Mouse (Mus musculus) limb, embryonic 13.5 days (tissue): ENCODE measurements at regions not wholly inside any gene's neighbourhood (a gene's known extent, or its start where the extent isn't known, plus 50 kb on each side); places are given as distances from the start of the nearest gene placed in this dataset.
A peak's percentile ranks its signal among the peaks of the same experiment; 100 is the strongest.

Experiments
- ATAC-seq: fragments of 200-750 bp; cut with Nextera tagmentation; 2 replicates; pipeline ENCODE4 v1.8.0; 2017; ENCODE audit warnings: low read depth, moderate number of reproducible peaks, moderate TSS enrichment; ENCODE audit not compliant: low FRiP score
- H3K27ac ChIP-seq: fragments of 300-500 bp; sonication (generic); 2 replicates; pipeline ENCODE4 v1.5.1; 2015; ENCODE audit warnings: inconsistent platforms, mild to moderate bottlenecking, moderate library complexity
- H3K27me3 ChIP-seq: fragments of 300-500 bp; sonication (generic); 2 replicates; pipeline ENCODE4 v1.6.1; 2015; ENCODE audit warnings: mild to moderate bottlenecking, inconsistent platforms
- H3K36me3 ChIP-seq: fragments of 300-500 bp; sonication (generic); 2 replicates; pipeline ENCODE4 v1.6.1; 2015; ENCODE audit warnings: inconsistent platforms, mild to moderate bottlenecking, moderate library complexity
- H3K4me1 ChIP-seq: fragments of 300-500 bp; sonication (generic); 2 replicates; pipeline ENCODE4 v1.6.1; 2015; ENCODE audit warnings: inconsistent platforms
- H3K4me2 ChIP-seq: fragments of 300-500 bp; sonication (generic); replicated peaks from 2 replicates; pipeline ENCODE4 v1.6.1; 2015; ENCODE audit warnings: inconsistent platforms, mild to moderate bottlenecking, moderate library complexity
- H3K4me3 ChIP-seq: fragments of 300-500 bp; sonication (generic); 2 replicates; pipeline ENCODE4 v1.5.1; 2015; ENCODE audit warnings: moderate library complexity, mild to moderate bottlenecking, inconsistent platforms
- H3K9ac ChIP-seq: fragments of 300-500 bp; sonication (generic); 2 replicates; pipeline ENCODE4 v1.6.1; 2015; ENCODE audit warnings: mild to moderate bottlenecking, inconsistent platforms
- H3K9me3 ChIP-seq: fragments of 300-500 bp; sonication (generic); 2 replicates; pipeline ENCODE4 v1.6.1; 2016; ENCODE audit warnings: inconsistent platforms
- WGBS: fragments of 180-500 bp; shearing (Covaris S2); methylation state at CpG from one replicate; pipeline ENCODE4 v1.1.7; 2015; 5-methylcytosine and 5-hydroxymethylcytosine counted together

GRCm38 (mm10) chr14:46539466-46540187 is 149.2 kb upstream of the Bmp4 start:
- Histone ChIP-seq H3K4me3 (no peak overlapping the region), H3K27me3 (no peaks in the 10 kb centered on the region), H3K9me3 (peaks cover 5% of the 10 kb centered on the region), H3K36me3 (no peaks in the 10 kb centered on the region), H3K27ac (no peak overlapping the region), H3K4me1 (no peaks in the 10 kb centered on the region), H3K4me2 (no peak overlapping the region), H3K9ac (no peak overlapping the region)
- WGBS: 89% methylated on average over 6 of the region's 6 CpGs
- ATAC-seq: no peak

- Histone ChIP-seq H3K4me3 (no peak overlapping the region), H3K27me3 (no peaks in the 10 kb centered on the region), H3K9me3 (peaks cover 5% of the 10 kb centered on the region; the same call in 1 of the 2 replicates), H3K36me3 (no peaks in the 10 kb centered on the region), H3K9ac (no peak overlapping the region), H3K27ac (no peak overlapping the region), H3K4me2 (no peak overlapping the region), H3K4me1 (no peaks in the 10 kb centered on the region)
- 83% methylated on average over 10 of the region's 10 CpGs for WGBS
- no peak for ATAC-seq
Observed at GRCm38 (mm10) chr14:46536002-46536762, 145.7 kb upstream of the Bmp4 start.

- Histone ChIP-seq H3K27me3 (no peaks in the 10 kb centered on the region), H3K27ac (no peak overlapping the region), H3K36me3 (no peaks in the 10 kb centered on the region), H3K4me1 (no peaks in the 10 kb centered on the region), H3K9ac (no peak overlapping the region), H3K9me3 (no peaks in the 10 kb centered on the region), H3K4me2 (no peak overlapping the region), H3K4me3 (no peak overlapping the region)
- WGBS: 73% methylated on average over 1 of the region's 1 CpGs
- ATAC-seq: no peak
Observed at GRCm38 (mm10) chr14:46532697-46533096, 142.2 kb upstream of the Bmp4 start.

GRCm38 (mm10) chr14:46530452-46530851 is 140.0 kb upstream of the Bmp4 start:
- H3K4me3 ChIP-seq: no peak overlapping the region
- H3K4me2 ChIP-seq: no peak overlapping the region
- no peak for ATAC-seq
- H3K27ac ChIP-seq: no peak overlapping the region
- no peaks in the 10 kb centered on the region for H3K4me1 ChIP-seq
- H3K9me3 ChIP-seq: no peaks in the 10 kb centered on the region
- H3K36me3 ChIP-seq: no peaks in the 10 kb centered on the region
- 76% methylated on average over 6 of the region's 6 CpGs for WGBS
- H3K27me3 ChIP-seq: no peaks in the 10 kb centered on the region
- H3K9ac ChIP-seq: no peak overlapping the region

GRCm38 (mm10) chr14:46529086-46529715 is 138.7 kb upstream of the Bmp4 start:
- 75% methylated on average over 5 of the region's 5 CpGs for WGBS
- Histone ChIP-seq H3K4me1 (no peaks in the 10 kb centered on the region), H3K9ac (no peak overlapping the region), H3K27me3 (no peaks in the 10 kb centered on the region), H3K4me3 (no peak overlapping the region), H3K9me3 (no peaks in the 10 kb centered on the region), H3K27ac (no peak overlapping the region), H3K36me3 (no peaks in the 10 kb centered on the region), H3K4me2 (no peak overlapping the region)
- no peak for ATAC-seq

- Histone ChIP-seq H3K4me1 (0 out of 2 replicates have a peak, but pooled peaks cover 2% of the 10 kb centered on the region), H3K4me3 (no peak overlapping the region), H3K27me3 (no peaks in the 10 kb centered on the region), H3K9me3 (no peaks in the 10 kb centered on the region), H3K36me3 (no peaks in the 10 kb centered on the region), H3K27ac (no peak overlapping the region), H3K9ac (no peak overlapping the region), H3K4me2 (no peak overlapping the region)
- ATAC-seq: no peak
- WGBS: 78% methylated on average over 4 of the region's 4 CpGs
Observed at GRCm38 (mm10) chr14:46517258-46517657, 126.8 kb upstream of the Bmp4 start.

GRCm38 (mm10) chr14:46516285-46516684 is 125.8 kb upstream of the Bmp4 start:
- Histone ChIP-seq H3K27ac (no peak overlapping the region), H3K4me3 (no peak overlapping the region), H3K4me1 (0 out of 2 replicates have a peak, but pooled peaks cover 2% of the 10 kb centered on the region), H3K4me2 (no peak overlapping the region), H3K9ac (no peak overlapping the region), H3K9me3 (no peaks in the 10 kb centered on the region), H3K36me3 (no peaks in the 10 kb centered on the region), H3K27me3 (no peaks in the 10 kb centered on the region)
- 87% methylated on average over 3 of the region's 3 CpGs for WGBS
- ATAC-seq: no peak

- no peak for ATAC-seq
- 71% methylated on average over 4 of the region's 4 CpGs for whole genome bisulfite sequencing
Observed at GRCm38 (mm10) chr14:46514262-46514932, 123.9 kb upstream of the Bmp4 start.

GRCm38 (mm10) chr14:46512118-46512517 is 121.6 kb upstream of the Bmp4 start:
- no peak overlapping the region for H3K9ac ChIP-seq
- H3K9me3 ChIP-seq: no peaks in the 10 kb centered on the region
- no peak for ATAC-seq
- H3K4me3 ChIP-seq: no peak overlapping the region
- H3K27me3 ChIP-seq: no peaks in the 10 kb centered on the region
- no peaks in the 10 kb centered on the region for H3K36me3 ChIP-seq
- no peaks in the 10 kb centered on the region for H3K4me1 ChIP-seq
- H3K27ac ChIP-seq: no peak overlapping the region
- H3K4me2 ChIP-seq: no peak overlapping the region
- 95% methylated on average over 1 of the region's 1 CpGs for WGBS

More at GRCm38 (mm10) chr14:46514262-46514932, 123.9 kb upstream of the Bmp4 start:
- H3K9me3 ChIP-seq: no peaks in the 10 kb centered on the region
- H3K4me2 ChIP-seq: no peak overlapping the region
- no peaks in the 10 kb centered on the region for H3K27me3 ChIP-seq
- H3K9ac ChIP-seq: no peak overlapping the region
- H3K4me3 ChIP-seq: no peak overlapping the region
- 0 out of 2 replicates have a peak, but pooled peaks cover 2% of the 10 kb centered on the region for H3K4me1 ChIP-seq
- no peaks in the 10 kb centered on the region for H3K36me3 ChIP-seq
- no peak overlapping the region for H3K27ac ChIP-seq

- Histone ChIP-seq H3K4me3 (no peak overlapping the region), H3K4me2 (no peak overlapping the region), H3K9me3 (no peaks in the 10 kb centered on the region), H3K4me1 (no peaks in the 10 kb centered on the region), H3K27ac (no peak overlapping the region), H3K9ac (no peak overlapping the region), H3K36me3 (no peaks in the 10 kb centered on the region), H3K27me3 (no peaks in the 10 kb centered on the region)
- no peak for ATAC-seq
- 77% methylated on average over 5 of the region's 5 CpGs for WGBS
Observed at GRCm38 (mm10) chr14:46508871-46509270, 118.4 kb upstream of the Bmp4 start.

GRCm38 (mm10) chr14:46505266-46505665 is 114.8 kb upstream of the Bmp4 start:
- Histone ChIP-seq H3K27me3 (no peaks in the 10 kb centered on the region), H3K27ac (no peak overlapping the region), H3K9me3 (no peaks in the 10 kb centered on the region), H3K9ac (no peak overlapping the region), H3K4me3 (no peak overlapping the region), H3K4me2 (no peak overlapping the region), H3K36me3 (no peaks in the 10 kb centered on the region), H3K4me1 (no peaks in the 10 kb centered on the region)
- no peak for ATAC-seq
- 85% methylated on average over 3 of the region's 3 CpGs for WGBS

GRCm38 (mm10) chr14:46491601-46492000 is 101.1 kb upstream of the Bmp4 start:
- Histone ChIP-seq H3K9me3 (peaks cover 4% of the 10 kb centered on the region; the same call in 1 of the 2 replicates), H3K36me3 (no peaks in the 10 kb centered on the region), H3K9ac (no peak overlapping the region), H3K27me3 (no peaks in the 10 kb centered on the region), H3K4me3 (no peak overlapping the region), H3K27ac (no peak overlapping the region), H3K4me1 (peaks cover 16% of the 10 kb centered on the region), H3K4me2 (peak overlapping the region; percentile 30; the same call in 1 of the 2 replicates)
- 8% methylated on average over 9 of the region's 9 CpGs for WGBS
- no peak for ATAC-seq
